Mouse (Mus musculus) testis, adult 2 months (tissue): ENCODE measurements around the gene Lrch1. TPM values are rescaled to one million over a fixed set of nuclear protein-coding genes. Genes with fewer than 3 reads are reported as not detected.

Experiments
- H3K27ac ChIP-seq: fragments of 200-500 bp; 2 replicates; pipeline ENCODE4 v1.5.1; 2012; ENCODE audit warnings: low read depth, low read length; ENCODE audit not compliant: control insufficient read depth, insufficient read depth
- H3K27me3 ChIP-seq: fragments of 200-500 bp; 2 replicates; pipeline ENCODE4 v1.6.1; 2012; ENCODE audit warnings: mild to moderate bottlenecking, low read length, moderate library complexity; ENCODE audit not compliant: control insufficient read depth, insufficient read depth
- H3K36me3 ChIP-seq: fragments of 200-500 bp; 2 replicates; pipeline ENCODE4 v1.6.1; 2012; ENCODE audit warnings: mild to moderate bottlenecking, low read length; ENCODE audit not compliant: control insufficient read depth, insufficient read depth
- H3K4me1 ChIP-seq: fragments of 200-500 bp; 2 replicates; pipeline ENCODE4 v1.6.1; 2012; ENCODE audit warnings: low read length; ENCODE audit not compliant: control insufficient read depth, insufficient read depth
- H3K4me3 ChIP-seq: fragments of 200-500 bp; 2 replicates; pipeline ENCODE4 v1.5.1; 2012; ENCODE audit warnings: low read depth, mild to moderate bottlenecking, low read length, moderate library complexity, mixed read lengths; ENCODE audit not compliant: control insufficient read depth
- CTCF ChIP-seq: fragments of 200-500 bp; IDR thresholded peaks from 2 replicates; pipeline ENCODE4 v1.5.1; 2012; ENCODE audit warnings: low read depth, mild to moderate bottlenecking, inconsistent platforms, low read length, moderate library complexity; ENCODE audit not compliant: control insufficient read depth, insufficient read depth, insufficient replicate concordance
- POLR2A ChIP-seq: fragments of 200-500 bp; IDR thresholded peaks from 2 replicates; pipeline ENCODE4 v1.6.1; 2012; ENCODE audit warnings: low read depth, mild to moderate bottlenecking, inconsistent platforms, low read length, moderate library complexity; ENCODE audit not compliant: control insufficient read depth
- polyA plus RNA-seq: library from polyadenylated mRNA; depleted of rRNA; stranded (reverse); fragments of >200 nt; gene quantifications from 2 replicates; pipeline ENCODE4 v1.2.3, GENCODE M21; 2012

The Lrch1 gene
- polyA plus RNA-seq, 1 experiment, result 1.6 TPM

DNA sequence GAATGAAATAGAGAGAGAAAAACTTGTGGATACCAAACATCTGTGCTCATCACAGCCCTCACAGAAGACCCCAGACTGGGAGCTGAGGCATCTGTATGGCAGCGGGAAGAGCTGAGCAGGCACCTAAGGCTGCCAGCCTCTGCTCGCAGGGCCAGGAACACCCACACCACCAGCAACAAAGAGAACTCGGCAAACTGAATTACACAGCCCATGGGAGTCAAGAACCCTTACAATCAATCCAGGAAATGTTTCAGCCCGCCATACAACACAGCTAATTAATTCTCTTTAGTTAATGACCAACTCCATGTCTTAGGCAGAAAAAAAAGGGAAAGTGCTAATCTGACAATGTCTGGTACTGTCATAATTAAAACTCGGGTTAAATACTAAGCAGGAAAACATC, 61.2 kb downstream of the Lrch1 start:
- Histone ChIP-seq H3K27me3 (no peaks in the 10 kb centered on the region), H3K4me3 (no peak overlapping the region), H3K36me3 (no peaks in the 10 kb centered on the region), H3K4me1 (no peaks in the 10 kb centered on the region), H3K27ac (no peak overlapping the region)
- TF ChIP-seq POLR2A, result no peak
- TF ChIP-seq CTCF, result no peak

DNA sequence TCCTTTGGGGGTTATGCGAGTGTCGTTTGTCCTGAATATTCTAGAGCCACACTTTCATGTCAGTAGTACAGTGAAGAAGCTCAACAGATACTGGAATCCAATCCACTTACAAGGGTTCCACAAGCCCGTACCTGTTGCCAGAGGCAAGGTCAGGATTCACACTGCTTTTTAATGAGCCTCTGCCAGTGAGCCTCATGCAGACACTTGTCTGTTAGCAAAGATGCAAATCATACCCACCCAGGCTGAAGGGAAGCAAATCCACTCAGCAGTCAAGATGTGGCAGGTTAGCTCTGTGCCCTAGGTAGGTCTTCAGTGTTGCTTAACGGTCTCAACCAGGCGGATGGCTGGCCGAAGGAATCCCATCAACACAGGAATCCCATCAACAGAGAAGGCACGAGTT, 62.8 kb downstream of the Lrch1 start:
- H3K4me3 ChIP-seq, result no peak overlapping the region
- TF ChIP-seq CTCF, result no peak
- no peaks in the 10 kb centered on the region for H3K36me3 ChIP-seq
- H3K4me1 ChIP-seq, result no peaks in the 10 kb centered on the region
- no peaks in the 10 kb centered on the region for H3K27me3 ChIP-seq
- H3K27ac ChIP-seq, result no peak overlapping the region

DNA sequence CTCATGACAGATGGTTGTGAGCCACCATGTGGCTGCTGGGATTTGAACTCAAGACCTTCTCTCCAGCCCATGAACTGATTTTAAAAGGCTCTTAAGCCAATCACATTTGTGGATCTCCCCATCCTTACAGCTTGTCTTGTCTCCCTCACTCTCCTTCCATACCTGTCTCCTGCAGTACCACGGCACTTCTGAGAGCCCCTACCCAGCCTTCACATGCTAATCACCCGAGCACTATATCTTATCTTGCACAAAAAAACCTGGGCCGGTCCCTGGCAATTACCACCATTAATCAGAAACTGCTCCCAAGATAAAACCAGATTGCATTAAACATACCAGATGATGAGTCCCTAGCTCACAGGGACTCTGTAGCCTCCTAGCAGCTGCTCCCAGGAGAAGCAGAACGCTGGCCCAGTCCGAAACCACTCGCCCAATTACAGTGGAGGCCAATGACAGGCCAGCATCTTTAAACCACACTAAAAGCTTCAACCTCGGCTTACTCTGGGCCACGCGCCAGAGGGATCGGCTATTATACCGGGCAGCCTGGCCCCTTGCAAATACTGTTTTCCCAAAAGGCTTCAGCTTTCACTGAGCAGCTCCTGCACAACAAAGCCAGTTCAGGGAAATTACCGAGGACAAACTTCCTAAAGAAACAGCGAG, 63.5 kb downstream of the Lrch1 start:
- no peak overlapping the region for H3K27ac ChIP-seq
- TF ChIP-seq CTCF, result no peak
- no peak for TF ChIP-seq POLR2A
- H3K4me1 ChIP-seq, result no peaks in the 10 kb centered on the region
- no peaks in the 10 kb centered on the region for H3K36me3 ChIP-seq
- H3K27me3 ChIP-seq, result no peaks in the 10 kb centered on the region
- H3K4me3 ChIP-seq, result no peak overlapping the region

DNA sequence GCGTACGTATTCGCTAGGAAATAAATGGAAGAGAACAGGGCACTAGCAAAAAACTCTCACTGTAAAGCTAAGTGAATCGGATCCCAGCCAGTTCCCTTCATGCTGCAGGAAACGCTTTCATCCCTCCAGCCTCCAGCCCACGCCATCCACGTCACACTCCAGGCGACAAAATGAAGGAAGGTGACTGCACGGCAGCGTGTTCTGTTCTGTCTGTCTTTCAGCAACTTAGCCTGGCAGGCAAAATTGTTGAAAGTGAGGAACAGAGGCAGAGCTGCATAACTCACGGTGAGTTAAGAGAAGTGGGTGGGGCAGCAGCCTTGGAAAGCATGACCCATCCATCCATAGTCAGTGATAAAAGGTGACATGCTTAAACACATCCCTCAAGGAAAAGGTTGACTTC, 64.5 kb downstream of the Lrch1 start:
- no peaks in the 10 kb centered on the region for H3K4me1 ChIP-seq
- no peak overlapping the region for H3K4me3 ChIP-seq
- H3K27ac ChIP-seq, result no peak overlapping the region
- no peaks in the 10 kb centered on the region for H3K27me3 ChIP-seq
- no peak for TF ChIP-seq POLR2A
- no peak for TF ChIP-seq CTCF
- no peaks in the 10 kb centered on the region for H3K36me3 ChIP-seq

DNA sequence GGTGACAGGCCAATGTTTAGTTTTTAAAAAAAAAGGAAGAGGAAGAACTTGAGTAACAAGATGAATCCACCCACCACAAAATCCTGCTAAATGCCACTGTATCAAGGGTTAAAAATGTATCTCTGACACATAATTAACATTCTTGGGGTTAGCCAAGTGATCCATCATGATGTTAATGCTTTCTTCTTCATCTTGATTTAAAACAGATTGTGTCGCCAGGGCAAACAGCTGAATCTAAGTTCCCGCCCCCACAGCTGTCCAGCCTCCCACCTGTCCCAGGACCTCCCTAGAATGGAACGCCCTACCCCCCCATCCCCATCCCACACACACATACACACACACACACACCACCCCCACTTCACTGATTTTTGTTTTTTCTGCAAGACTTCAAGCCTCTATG, 64.9 kb downstream of the Lrch1 start:
- H3K27ac ChIP-seq, result no peak overlapping the region
- no peaks in the 10 kb centered on the region for H3K36me3 ChIP-seq
- H3K4me3 ChIP-seq, result no peak overlapping the region
- H3K4me1 ChIP-seq, result no peaks in the 10 kb centered on the region
- H3K27me3 ChIP-seq, result no peaks in the 10 kb centered on the region
- TF ChIP-seq POLR2A (no peak), CTCF (no peak)

DNA sequence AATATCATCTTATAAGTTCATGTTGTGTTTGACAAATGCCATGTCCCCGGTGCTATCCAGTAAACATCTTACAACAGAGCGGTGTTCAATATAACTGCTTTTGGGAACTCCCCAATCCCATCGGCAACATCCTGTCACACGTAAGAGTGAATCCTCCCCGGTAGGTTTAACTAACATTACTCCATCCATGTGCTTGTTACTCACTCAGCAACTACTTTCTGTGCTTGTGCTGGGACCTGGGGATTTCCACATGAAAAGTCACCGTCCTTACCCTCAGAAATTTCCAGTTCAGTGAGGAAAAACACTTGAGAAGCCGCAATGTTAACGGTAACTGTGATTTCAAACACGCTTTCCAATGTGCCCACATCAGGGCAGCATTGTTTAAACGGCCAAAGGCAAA, 66.8 kb downstream of the Lrch1 start:
- no peak for TF ChIP-seq CTCF
- no peak for TF ChIP-seq POLR2A
- Histone ChIP-seq H3K4me3 (no peak overlapping the region), H3K27me3 (no peaks in the 10 kb centered on the region), H3K36me3 (no peaks in the 10 kb centered on the region), H3K4me1 (no peaks in the 10 kb centered on the region; the same call in 1 of the 2 replicates), H3K27ac (no peak overlapping the region)

DNA sequence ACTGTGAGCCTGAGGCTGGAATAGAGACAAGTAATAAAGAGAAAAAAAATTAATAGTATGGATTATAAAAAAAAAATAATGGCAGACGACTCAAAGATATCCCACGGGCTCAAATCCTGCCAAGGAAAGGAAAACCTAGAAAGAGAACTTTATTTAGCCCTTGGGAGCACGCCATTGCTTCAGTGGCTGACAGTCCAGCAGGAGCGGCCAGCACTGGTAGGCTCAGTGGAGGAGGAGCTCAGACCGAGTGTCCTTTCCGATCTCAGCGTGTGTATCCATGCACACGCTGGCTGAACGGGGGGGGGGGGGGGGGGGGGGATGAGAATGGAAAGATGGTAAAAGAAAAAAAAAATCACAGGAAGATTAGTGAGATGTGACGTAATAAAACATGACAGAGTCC, 68.2 kb downstream of the Lrch1 start:
- TF ChIP-seq POLR2A (no peak), CTCF (no peak)
- Histone ChIP-seq H3K4me3 (no peak overlapping the region), H3K27ac (no peak overlapping the region), H3K36me3 (no peaks in the 10 kb centered on the region), H3K4me1 (no peaks in the 10 kb centered on the region; the same call in 1 of the 2 replicates), H3K27me3 (no peaks in the 10 kb centered on the region)

DNA sequence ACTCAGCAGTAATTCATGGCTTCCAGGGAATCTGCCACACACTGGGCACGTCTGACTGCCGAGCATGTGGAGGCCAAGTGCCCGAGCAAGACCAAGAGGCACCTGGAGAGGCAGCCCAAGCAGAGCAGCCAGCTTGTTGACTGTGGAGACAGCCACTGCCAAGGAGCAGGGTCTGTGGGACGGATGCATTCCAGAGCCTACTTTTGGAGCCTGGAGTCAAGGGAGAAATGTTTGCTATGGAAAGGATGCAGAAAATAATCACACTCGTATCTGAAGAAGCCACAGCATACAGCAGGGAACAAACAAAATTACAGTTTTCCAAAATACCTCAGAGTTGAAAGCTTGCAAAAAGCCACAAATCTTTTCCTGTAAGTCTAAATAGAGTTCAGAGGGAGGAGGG, 70.4 kb downstream of the Lrch1 start:
- no peak overlapping the region for H3K27ac ChIP-seq

More for the DNA sequence above, 70.4 kb downstream of the Lrch1 start:
- no peak for TF ChIP-seq CTCF
- no peak for TF ChIP-seq POLR2A
- no peak overlapping the region for H3K4me3 ChIP-seq
- no peaks in the 10 kb centered on the region for H3K27me3 ChIP-seq
- H3K4me1 ChIP-seq, result no peaks in the 10 kb centered on the region; the same call in 1 of the 2 replicates
- no peaks in the 10 kb centered on the region for H3K36me3 ChIP-seq
